Mouse (Mus musculus): ENCODE data around the gene Krtap5-2. TPM values are rescaled to one million over a fixed set of nuclear protein-coding genes. Genes with fewer than 3 reads are reported as not detected.
"Not testable (repeated sequence)": the region's sequence is repeated elsewhere in the genome, so short reads cannot be mapped to it uniquely, and the experiment has no call there.

Krtap5-2 gene
- total RNA-seq, 2 experiments from 2014 or later: not detected

DNA sequence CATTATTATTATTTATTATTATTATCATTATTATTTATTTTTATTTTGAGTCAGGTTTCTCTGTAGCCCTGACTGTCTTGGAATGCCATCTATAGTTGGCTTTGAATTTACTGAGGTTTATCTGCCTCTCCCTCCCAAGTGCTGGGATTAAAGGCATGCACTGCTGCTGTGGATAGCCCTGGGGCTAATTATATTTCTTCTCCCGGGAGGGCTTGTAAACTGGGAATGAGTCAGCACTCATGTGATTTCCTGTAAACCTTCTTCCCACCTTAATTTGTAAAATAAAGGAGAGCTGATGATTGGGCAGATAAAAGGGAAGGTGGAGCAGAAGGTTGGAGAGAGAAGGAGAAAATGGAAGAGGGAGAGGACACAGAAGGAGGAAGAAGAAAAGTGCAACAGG lies 35.1 kb downstream of the Krtap5-2 start:
- DNase-seq (ENCODE audit: low spot score): no peak

DNA sequence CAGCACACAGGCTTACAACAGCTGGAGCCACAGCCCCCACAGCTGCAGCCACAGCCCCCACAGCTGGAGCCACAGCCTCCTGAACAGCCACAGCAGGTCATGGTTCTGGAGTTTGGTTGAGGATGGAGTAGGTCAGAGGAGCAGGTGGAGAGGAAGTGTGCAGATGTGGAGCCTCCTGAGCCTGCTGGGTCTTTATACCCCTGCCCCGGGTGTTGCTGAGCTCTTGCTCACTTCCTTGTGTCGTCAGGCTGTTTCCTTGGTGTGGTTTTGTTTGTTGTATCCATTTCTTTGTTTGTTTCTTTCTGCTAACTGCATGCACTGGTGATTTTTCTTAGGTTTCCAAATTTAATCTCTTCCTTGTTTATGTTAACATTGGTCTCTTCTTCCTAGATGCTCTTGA lies 39.9 kb downstream of the Krtap5-2 start, which contains the start of gene Gm39115:
TSS of gene Gm39115 (minus strand) at position 101 of the 400 bp plus-strand sequence.
- not testable (repeated sequence) for DNase-seq (ENCODE audit: low spot score)

DNA sequence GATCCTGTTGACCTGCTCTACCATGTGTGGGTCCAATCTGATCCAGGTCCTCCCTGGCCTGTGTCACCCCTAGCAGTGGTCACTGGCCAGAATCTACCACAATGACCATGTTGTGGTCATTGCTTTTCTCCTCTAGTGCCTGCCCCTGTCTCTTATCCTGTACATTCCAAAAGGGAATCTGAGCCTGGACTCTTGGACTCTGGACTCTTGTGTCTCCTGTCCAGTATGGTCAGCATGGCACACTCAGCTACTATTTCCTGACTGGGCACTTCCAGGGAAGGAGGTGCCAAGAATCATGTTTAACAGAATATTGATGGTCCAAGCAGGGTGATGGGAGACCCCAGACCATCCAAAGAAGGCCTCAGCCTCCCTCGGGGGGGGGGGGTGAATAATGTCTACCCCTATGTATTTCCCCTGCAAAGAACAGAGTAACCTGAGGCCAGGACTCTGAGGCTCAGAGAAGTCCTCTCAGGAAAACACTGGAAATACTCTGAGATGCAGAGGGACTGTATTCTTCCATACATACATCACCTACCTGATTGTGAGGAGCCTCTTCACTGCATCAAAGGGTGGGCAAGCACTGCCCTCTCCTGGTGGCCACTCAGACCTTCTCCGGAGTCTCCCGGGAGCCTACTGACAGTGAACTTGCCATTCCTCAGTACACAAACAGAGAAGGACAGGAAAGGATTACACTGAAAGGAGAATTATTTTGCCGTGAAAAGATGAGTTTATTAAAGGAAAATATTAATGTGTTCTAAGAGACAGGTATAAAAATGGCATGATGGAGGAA lies 41.4 kb downstream of the Krtap5-2 start:
- no peak for DNase-seq (ENCODE audit: low spot score)

DNA sequence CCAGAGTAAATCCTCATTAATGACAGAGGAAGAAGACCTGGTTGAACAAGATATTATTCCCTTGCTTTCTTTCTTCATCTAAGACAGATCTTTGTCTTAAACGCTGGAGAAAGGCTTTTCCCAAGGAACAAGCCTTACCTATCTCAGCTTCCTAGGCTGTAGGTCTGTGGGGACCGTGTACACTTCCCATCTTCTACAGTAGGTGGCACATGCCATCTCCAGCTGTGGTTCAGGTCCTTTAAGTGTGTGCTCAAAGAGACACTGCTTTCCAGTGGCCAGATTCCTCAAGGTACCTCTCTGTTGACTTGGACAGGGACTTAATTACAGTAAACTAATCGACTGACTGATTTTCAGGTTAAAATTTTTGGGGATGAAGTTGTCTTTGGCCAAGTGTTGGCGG lies 47.0 kb downstream of the Krtap5-2 start:
- DNase-seq (ENCODE audit: low spot score): no peak

Other genes with a start within 250 kb of the Krtap5-2 start
- gene Brsk2, start 226.3 kb downstream of the Krtap5-2 start, total RNA-seq (2021): under 1 TPM; 0.09 to 0.19 TPM
- gene Mob2, start 114.9 kb downstream of the Krtap5-2 start, total RNA-seq (2021): 10 to 100 TPM; 49.6 to 51.8 TPM
- gene Dusp8, start 80.2 kb downstream of the Krtap5-2 start, total RNA-seq (2021): 10 to 100 TPM; 21.9 to 41.2 TPM
- gene Gm45618, start 55.3 kb downstream of the Krtap5-2 start, total RNA-seq (2021): not detected
- not detected for gene Gm39115, start 40.0 kb downstream of the Krtap5-2 start, total RNA-seq (2021)
- not detected for gene Gm45337, start 31.4 kb downstream of the Krtap5-2 start, total RNA-seq (2021)
- not detected for gene Gm29735, start 18.9 kb downstream of the Krtap5-2 start, total RNA-seq (2021)
- not detected for gene Gm4553, start 10.3 kb downstream of the Krtap5-2 start, total RNA-seq (2021)
- gene Gm10153, start 14.4 kb upstream of the Krtap5-2 start, total RNA-seq (2021): not detected
- gene Krtap5-3, start 25.4 kb upstream of the Krtap5-2 start, total RNA-seq (2021): not detected
- gene Gm7579, start 35.9 kb upstream of the Krtap5-2 start, total RNA-seq (2021): not detected
- not detected for gene Krtap5-5, start 54.0 kb upstream of the Krtap5-2 start, total RNA-seq (2021)
- gene Gm40460, start 65.1 kb upstream of the Krtap5-2 start, total RNA-seq (2021): not detected
- not detected for gene Gm2431, start 82.3 kb upstream of the Krtap5-2 start, total RNA-seq (2021)
- not detected for gene Gm4559, start 98.4 kb upstream of the Krtap5-2 start, total RNA-seq (2021)
- gene Krtap5-1, start 121.1 kb upstream of the Krtap5-2 start, total RNA-seq (2021): not detected
- not detected for gene Krtap5-4, start 127.5 kb upstream of the Krtap5-2 start, total RNA-seq (2021)
- gene Ifitm10, start 197.7 kb upstream of the Krtap5-2 start, total RNA-seq (2021): 1 to 10 TPM; 3.2 to 5.0 TPM
- 1 to 10 TPM; 1.1 to 2.4 TPM for gene Gm49369, start 206.7 kb upstream of the Krtap5-2 start, total RNA-seq (2021)
- 100 to 1,000 TPM; 445 to 450 TPM for gene Ctsd, start 212.0 kb upstream of the Krtap5-2 start, total RNA-seq (2021)